Mouse (Mus musculus) gastrocnemius, postnatal 10 days (tissue): ENCODE measurements around the gene Gm21119. TPM values are rescaled to one million over a fixed set of nuclear protein-coding genes. Genes with fewer than 3 reads are reported as not detected.
"Not testable (repeated sequence)": the region's sequence is repeated elsewhere in the genome, so short reads cannot be mapped to it uniquely, and the experiment has no call there.

Experiments
- DNase-seq: peaks from one replicate; pipeline ENCODE4 v3.0.0; 2021; ENCODE audit warnings: mixed read lengths
- long read RNA-seq, 2 experiments: library from polyadenylated mRNA; stranded (forward); transcript quantifications; one replicate each; pipeline ENCODE4 v2.0.0; 2021
- total RNA-seq, 2 experiments: library from RNA; stranded (reverse); gene quantifications; 2 replicates each; pipeline ENCODE4 v1.2.3; 2021

The Gm21119 gene
- under 1 TPM; 0.34 to 0.49 TPM for total RNA-seq
- long read RNA-seq, experiment 1: 0 reads
- long read RNA-seq, experiment 2: 0 reads

DNA sequence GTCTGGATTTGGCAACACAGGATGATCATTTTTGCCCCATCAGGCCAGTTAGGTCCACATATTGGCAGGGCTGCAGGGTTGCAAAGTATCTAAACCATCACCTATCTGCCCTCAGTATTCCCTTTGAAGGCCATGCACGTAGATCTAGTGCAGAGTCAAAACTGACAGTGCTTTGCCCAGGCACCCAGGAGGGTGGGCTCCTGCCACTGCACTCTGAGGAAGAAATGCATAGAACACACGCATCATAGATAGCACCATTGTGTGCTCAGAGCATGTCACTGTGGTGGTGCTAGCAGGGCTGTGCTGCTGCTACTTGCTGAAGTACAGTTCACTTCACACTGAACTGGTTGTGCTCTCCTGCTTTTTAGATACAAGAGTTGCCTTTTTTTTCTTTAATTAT is at the start of gene Gm21119:
TSS of gene Gm21119 (plus strand) at position 301 of the 400 bp plus-strand sequence.
- not testable (repeated sequence) for DNase-seq

DNA sequence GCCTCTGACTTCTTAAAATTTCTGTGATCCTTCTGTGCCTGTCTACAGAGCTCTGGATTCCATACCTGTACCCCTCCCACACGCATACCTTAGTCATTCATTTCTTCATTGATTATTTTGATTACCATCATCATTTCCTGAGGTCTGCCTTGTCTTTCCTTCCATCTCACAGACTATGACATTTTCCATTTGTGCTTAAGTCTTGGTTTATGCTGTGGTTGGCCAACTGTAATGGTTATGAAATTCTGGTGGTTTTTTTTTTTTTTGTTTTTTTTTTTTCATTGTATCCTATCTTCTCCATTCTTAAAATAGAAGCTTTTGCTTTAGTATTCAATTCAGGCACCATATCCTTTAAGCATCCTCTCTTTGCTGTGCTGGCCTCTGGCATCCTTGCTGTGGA is 48.0 kb upstream of the Gm21119 start:
- DNase-seq: not testable (repeated sequence)

DNA sequence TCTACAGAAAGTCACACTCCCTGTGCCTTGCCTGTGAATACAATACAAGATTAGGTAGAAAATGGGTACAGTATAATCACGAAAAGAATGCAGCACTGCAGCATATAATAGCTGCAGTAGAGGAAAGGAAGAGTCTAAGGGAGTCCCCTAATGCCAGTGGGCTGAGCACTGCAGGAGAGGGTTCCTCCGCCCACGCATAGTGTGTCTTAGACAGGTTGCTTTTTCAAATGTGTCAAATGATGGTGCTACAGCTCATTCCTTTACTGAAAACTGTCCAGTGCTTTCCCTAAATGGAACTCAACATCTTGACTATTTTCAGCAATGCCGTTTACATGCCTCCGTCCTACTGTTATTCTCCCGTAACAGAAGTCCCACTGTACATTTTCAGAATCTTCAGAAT is 33.6 kb upstream of the Gm21119 start:
- DNase-seq: not testable (repeated sequence)

DNA sequence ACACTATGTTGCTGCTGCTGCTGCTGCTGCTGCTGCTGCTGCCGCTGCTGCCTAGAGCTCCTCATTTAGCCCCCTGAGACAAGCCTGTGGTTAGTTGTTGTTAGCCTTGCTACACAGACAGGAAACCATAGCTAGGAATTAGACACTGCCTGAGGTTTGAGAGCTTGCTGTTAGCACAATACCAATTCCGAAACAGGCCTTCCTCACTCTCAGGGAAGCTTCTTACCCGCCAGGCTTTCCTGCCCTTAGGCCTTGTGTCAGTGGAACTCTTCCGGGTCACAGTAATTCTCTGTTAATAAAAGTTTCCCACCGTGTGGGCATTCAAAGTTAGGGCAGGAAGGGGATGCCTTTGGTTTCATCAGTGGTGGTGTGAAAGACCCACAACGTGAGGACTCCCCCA is 31.9 kb upstream of the Gm21119 start:
- not testable (repeated sequence) for DNase-seq

DNA sequence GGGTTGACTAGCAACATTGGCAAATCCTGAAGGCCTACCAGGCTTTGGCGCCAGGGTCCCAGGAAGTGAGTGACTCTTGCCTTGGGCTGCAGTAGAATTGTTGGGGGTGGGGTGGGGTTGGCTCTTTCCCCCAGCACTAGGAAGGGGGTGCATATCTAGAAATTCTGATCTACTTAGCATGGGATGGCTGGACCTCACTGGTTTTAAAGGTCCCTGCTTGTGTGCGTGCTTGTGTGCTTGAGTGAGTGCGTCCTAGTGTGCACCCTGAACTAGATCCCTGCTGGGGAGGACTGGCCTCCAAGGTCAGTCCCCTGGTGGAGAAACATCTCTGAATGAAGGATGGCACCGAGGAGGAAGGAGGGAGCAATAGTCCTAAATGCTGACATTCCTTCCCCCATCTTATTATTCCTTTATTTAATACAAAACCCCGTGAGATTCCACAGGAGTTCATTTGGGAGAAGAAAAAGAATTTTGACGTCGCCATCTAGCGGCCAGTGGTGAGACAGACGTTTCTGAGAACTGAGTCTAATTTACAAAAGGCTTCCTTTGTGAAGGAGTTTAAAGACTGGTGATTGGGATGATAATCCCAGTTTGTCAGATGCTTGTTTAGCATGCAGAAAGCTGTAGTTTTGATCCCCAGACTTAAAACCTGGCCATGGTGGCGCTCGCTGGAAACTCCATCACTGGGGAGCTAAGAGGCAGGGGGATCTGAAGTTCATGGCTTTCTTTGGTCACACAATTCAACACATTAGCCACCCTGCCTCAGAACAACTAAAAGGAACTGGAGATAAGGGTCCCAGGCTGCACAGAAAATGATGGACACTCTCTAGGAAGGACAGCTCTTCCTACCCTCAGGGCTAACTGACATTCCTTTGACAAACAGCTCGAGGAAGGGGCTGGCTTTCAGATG is 26.2 kb upstream of the Gm21119 start:
- DNase-seq: peak; percentile 4

DNA sequence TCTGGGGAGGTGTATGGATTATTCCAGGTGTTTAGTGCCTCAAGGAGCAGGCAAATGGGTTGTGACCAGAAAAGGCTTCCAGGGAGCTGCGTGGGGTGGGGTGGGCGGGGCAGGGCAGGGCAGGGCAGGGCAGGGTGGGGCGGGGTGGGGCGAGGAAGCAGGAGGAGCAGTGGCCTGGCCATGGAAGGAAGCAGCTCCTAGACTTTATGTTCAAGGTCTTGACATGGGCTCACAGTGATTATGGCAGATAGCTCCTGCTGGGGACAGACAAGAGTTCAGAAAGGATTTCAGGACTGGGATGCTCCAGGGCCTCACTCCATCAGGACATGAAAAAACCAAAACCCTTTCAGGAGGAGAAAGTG is 25.6 kb upstream of the Gm21119 start:
- peak; percentile 12 for DNase-seq

DNA sequence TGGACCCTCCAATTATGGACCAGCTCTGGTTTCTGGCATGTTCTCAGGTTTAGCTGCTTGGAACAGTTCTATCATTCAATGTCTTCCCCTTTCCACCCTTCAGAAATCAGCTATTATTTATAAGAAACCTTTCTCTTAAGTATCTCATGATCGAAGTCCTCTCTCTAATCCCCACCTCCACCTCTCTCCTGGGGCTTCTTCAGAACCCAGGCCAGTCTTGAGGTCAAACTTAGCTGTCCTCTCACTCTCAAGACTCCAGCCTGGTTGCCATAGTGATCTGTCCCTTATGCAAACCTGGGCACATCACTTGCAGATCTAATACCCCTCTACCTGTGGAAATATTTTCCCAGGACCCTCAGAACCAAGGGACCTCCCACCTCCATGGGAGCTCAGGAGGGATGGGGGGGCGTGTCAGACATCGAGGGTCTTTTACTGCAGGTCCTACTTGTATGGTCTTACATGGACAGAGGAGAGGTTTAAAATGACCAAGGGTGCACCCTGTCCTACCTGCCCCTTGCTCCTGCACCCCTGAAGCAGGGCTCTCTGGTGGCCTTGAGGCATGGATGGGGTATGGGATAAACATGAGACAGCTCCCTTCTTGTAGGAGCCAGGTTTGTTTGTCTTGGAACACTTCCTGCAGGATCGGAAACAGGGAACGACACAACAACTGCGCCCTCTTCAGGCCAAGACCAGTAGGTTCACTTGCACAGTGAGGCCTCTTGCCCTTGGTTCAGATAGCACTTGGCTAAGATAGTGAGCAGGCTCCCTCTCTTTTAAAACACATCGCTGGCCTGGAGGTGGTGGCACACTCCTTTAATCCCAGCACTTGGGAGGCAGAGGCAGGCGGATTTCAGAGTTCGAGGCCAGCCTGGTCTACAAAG is 24.4 kb upstream of the Gm21119 start:
- DNase-seq: peak; percentile 19

DNA sequence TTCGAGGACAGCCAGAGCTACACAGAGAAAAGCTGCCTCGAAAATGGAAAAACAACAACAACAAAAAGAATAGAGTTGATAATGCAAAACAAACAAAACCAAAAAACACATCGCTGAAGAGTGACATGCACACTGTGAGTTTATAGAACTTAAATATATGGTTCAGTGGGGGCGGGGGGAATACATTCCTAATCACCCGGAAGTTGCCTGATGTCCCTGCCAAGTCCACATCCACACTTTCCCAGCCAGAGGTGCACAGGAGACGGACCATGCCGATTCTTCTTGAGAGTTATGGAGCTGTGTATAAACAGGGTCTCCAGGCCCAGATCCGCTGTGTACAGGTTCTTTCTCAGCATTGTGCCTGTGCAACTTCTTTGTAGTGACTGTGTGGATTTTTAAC is 23.7 kb upstream of the Gm21119 start:
- not testable (repeated sequence) for DNase-seq

DNA sequence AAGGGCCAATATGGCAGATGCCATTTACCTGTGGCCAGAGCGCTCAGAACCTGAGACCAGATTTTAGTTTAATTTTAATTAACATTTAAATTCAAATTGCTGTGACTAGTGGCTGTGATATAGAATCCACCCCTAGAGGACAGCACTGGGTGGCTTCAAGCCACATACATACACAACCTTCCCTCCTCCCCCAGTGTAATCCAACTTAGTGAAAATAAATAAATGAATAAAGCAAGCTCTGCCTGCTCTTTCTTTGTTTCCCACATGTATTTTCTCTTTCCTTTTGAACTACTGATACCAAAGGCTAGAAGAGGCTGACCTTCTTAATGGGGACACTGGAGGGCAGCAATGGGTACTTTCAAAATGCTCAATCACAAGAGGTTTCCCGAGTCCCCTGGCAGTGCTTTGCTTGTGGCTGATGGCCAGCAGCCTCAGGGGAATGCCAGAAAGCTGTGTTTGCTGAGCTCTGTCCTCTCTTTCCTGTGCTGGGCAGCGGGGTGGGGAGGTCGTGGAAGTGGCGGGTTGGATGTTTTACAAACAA is 21.9 kb upstream of the Gm21119 start:
- DNase-seq: not testable (repeated sequence)

DNA sequence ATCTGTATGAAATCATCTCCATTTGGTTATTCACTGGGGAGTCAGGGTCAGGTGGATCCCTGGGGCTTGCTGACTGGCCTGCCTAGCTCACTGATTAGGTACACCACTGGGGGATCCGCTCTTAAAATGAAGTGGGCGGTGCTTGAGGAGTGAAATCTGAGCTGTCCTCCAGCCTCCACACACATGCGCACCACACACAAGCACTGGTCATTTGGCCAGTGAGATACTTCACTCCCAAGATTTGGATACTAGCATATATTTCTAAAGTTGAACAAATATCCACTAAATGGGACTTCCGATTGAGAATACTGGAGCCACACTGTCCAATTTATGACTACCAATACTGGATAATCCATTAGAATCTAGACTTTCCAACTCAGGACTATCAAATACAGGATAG is 20.9 kb upstream of the Gm21119 start:
- DNase-seq: peak; percentile 56

DNA sequence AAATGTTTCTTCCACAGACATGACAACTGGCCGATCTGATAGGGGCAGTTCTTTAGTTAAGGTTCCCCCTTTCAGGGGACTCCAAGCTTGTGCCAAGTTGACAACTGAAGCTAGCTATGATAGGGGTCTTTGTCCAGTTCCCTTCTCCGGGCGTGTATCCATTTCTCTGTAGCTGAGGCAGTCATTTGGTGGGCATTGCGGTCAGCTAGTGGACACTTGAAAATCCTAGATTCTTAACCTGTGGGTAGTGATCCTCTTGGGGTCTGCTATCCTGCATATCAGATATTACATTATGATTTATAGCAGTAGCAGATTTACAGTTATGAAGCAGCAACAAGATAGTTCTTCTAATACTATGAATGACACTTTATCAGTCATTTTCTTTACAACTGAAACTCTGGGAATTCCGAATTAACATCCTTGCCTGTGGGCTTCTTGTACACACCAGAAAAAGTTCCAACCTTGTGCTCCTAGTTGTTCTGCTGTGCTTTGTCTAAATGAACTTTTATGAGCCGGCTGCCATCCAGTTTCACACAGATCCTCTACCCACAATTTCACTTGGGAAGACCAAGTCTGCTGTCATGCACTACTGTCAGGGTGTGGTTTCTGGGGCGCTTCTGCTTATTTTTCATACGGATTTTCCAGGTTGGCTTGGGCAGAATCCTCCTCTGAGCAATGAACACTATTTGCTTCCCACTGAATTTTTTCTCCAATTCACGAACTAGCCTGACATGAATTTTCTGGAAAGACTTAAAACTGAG is 18.5 kb upstream of the Gm21119 start:
- DNase-seq: not testable (repeated sequence)

DNA sequence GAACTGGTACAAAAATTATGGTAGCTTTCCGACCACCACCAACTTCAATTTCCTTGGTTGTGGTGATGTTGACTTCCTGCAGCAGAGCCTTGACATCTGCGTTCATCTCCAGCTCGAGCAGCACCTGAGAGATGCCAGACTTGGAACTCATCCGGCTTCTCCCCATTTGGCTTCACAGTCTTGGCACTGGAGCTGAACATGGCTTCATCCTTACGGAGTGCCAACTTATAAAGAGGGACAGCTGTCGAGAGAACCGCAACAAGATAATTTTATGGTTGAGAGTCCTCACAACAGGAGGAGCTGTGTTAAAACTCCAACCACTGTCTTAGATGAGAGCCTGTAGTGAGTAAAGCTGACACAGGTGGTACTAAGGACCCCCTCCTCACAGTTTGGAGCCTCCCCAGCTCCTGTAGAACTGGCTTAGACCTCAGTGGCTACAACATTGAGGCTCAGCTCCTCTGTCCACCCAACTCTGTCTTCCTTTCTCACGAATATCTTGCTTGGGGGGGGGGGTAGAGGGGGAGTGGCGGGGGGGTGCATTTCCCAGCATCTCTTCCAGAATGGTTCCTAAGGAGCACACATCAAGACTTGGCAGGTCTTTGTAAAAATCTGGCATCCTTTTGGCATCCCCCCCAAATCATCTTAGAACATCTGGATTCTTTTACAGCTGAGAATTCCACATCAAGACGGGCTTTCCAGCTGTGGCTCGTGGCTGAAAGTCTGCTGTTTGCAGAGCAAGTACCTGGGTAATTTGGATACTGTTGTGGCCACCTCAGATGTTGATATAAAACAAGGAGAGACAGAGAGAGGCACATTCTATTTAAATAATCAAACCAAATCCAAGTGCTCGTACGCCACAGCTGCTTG is 17.6 kb upstream of the Gm21119 start:
- DNase-seq: peak; percentile 66

DNA sequence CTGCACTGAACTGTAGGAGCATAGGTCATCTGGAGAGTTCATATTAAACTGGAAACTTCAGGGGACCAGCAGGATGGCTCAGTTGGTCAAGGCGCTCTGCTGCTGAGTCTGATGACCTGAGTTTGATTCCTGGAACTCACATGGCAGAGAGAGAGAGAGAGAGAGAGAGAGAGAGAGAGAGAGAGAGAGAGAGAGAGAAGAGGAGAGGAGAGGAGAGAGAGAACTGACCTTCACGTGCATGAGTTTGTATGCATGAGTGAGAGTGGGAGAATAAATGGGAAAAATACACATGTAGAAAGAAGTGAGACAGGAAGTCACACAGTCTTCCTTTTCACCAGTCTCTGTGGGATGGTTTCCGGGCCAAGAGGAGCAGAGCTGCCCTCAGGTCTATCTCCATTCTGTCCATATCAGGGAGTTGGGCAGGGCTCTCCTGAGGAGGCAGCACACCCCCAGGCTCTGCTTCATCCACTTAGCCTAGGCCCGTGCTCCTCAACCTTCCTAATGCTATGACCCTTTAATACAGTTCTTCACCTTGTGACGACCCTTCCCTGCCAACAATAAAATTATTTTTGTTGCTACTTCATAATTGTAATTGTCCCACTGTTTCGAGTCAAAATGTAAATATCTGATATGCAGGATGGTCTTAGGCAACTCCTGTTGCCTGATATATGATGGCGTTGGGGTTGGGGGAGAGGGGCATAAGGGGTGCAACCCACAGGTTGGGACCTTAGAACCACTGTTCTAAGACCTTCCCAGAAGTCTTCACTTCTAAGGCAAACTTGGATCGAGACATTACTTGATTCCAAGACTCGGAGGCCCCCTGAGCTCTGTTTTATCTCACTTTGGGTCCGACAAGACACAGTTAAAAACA is 16.2 kb upstream of the Gm21119 start:
- DNase-seq: not testable (repeated sequence)

DNA sequence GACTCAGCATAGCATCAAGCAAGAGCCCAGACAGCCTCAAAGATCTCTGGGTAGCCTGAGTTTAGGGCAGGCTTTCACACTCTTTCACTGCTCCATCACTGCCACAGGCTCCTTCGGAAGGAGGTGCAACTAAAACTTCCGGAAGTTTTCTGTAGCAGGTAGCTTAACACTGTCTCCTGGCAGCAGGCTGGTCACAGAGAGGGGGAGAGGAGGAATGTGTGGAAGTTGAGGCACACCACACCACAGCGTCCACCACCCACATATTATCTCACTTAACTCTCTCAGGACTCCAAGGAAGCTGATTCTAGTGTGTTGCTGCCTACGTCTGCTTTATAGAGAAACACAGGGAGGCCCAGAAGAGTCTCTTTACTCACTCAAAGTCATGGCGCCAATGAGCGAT is 15.4 kb upstream of the Gm21119 start:
- not testable (repeated sequence) for DNase-seq

DNA sequence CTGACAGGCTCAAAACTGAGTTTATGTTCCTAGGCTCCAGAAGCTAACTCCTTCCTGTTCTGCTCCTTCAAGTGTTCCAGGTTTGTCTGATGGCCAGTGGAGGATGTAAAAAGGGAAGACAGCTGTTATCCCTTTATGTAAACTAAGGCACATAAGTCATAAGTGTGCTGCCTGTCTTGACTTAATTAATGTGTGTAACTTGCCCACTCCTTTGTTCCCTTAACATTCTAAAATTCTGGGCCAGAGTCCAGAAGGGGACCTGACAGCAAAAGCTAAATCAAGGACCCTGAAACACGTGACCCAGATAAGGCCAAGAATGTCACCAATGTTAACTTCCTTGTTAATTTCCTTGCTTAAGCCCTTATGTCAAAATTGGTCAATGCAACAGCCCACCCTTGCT is 3.9 kb upstream of the Gm21119 start:
- not testable (repeated sequence) for DNase-seq

DNA sequence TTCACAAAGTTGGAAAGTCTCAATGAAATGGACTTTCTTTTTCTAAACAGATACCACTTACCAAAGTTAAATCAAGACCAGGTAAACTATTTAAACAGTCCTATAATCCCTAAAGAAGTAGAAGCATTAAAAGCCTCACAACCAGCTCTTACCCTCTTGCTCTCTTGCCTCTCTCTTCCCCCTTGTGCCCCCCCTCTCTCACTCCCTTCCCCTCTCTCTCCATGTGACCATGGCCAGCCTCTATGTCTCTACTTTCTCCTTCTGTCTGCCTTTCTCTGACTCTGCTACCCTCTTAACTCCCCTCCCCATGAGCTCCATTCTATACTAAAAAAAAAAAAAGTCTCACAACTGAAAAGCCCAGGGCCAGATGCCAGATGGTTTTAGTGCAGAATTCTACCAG is 2.0 kb upstream of the Gm21119 start:
- DNase-seq: not testable (repeated sequence)

DNA sequence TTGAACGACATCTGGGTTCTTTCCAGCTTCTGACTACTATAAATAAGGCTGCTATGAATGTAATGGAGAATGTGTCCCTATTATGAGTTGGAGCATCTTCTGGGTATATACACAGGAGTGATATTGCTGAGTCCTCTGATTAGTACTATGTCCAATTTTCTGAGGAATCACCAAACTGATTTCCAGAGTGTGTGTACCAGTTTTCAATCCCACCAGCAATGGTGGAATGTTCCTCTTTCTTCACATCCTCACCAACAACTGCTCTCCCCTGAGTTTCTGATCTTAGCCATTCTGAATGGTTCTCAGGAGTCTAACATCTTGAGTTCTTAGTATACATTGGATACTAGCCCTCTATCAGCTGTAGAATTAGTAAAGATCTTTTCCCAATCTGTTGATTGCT is 16.0 kb downstream of the Gm21119 start:
- DNase-seq: not testable (repeated sequence)

DNA sequence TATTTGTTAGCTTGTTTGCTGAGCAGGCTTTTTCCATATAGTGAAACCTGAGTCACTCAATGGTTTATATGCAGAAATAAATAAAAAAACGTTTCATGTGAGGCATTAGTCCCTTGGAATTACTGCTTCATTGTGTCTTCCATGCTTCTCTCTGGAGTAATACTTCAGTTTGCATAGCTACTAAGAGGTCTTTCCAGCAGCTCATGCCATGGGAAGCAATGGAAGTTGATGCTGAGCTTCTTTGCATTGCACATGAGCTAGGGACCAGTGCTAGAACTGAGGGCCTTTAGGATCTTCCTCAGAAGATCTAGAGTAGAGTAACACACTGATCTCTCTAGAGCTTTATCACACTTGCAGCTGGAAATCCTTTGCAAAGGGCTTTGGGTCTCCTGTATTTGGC is 23.2 kb downstream of the Gm21119 start:
- not testable (repeated sequence) for DNase-seq

DNA sequence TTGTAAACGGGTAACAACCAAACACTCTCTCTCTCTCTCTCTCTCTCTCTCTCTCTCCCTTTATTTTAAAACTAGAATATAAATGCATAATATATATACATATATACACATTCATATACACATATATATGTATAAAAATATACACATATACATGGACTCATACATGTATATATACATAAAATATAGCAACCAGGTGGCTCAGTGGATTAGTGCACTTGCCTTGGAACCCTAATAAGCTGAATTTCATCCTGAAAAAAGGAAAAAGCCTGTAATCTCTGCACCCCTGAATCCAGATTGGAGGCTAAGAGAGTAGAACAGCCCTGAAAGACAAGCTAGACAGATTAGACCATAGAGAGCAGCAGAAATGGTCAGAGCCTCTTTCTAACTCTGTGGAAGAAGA is 28.8 kb downstream of the Gm21119 start:
- peak; percentile 2 for DNase-seq

DNA sequence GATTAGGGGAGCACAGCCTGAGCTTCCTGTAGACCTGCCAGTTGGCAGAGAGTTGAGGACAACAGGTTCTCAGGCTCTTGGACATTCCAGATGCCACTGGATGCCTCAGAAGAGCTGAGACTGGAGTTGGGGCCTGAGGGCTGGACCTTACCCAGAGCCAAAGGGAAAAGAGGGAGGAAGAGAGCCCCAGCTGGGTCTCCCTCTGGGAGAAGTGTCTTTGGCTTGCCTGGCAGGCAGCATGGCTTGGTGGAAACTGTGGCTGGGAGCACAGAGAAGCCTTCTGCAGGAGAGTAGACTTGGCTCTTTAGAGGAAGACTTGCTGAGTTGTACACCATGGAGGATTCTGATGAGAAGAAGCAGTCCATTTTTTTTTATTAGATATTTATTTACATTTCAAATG is 38.3 kb downstream of the Gm21119 start:
- peak; percentile 17 for DNase-seq
